Mouse (Mus musculus): ENCODE measurements at regions not wholly inside any gene's neighbourhood (a gene's known extent, or its start where the extent isn't known, plus 50 kb on each side); places are given as distances from the start of the nearest gene placed in this dataset.
A peak's percentile ranks its signal among the peaks of the same experiment; 100 is the strongest.

DNA sequence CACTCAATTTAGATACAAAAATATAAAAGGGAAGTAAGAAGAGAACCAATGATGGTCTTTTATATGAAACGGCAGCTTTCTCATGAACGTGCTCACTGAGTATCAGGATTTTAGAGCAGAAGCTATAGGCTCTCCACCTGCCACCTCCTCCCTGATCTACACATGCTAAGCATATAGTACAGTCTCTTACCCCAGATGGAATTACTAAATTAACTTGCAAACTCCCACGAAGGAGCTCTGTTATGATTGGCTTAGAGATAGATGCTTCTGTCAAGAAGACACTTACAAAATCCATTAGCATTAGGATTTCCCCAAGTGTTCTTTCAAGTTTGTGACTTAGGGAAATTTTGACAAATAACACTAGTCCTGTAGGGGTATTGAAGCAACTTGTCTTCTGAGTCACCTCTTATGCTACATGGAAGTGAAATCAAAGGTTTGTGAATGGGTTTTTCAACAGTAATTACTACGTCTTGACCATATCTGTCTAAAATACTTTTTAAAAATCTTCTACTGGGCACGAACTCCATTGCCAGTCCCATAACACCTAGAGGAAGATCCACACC lies 60.6 kb downstream of the Crygs start:
- no peak for DNase-seq (ENCODE audit: low read depth, low spot score)

DNA sequence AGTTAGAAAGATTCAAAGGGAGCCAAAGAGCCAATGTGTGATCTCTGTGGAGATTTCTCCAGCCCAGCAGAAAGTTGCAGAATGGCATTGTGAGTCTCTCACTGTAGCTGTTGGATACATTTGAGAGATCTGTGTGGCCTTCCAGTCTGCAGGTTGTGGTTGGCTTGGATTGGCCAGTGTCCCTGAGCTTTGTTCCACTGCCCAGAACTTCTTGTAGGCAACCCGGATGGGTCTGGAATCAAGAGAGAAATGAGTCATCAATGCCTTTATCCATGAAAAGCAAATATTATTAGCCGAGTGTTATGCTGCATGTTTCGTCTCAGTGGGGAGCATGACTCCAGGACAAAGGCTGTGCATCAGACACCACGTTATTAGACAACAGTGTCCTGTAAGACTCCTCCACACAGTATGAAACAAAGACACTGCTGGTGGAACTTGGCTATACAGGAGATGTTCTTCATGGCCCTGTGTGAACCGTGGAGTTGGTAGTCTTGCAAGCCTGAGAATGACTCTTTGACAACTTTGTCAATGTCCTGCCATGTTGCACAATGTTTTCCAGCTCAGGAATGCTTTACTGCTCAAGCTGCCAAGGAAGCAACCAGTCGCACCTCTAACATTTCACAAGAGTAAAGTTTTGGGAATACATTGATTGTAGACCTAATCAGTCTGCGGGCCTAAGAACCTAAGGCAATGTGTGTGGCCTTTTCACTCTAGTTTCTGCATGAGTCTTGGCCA lies 67.1 kb downstream of the Crygs start:
- no peak for DNase-seq (ENCODE audit: low read depth, low spot score)

DNA sequence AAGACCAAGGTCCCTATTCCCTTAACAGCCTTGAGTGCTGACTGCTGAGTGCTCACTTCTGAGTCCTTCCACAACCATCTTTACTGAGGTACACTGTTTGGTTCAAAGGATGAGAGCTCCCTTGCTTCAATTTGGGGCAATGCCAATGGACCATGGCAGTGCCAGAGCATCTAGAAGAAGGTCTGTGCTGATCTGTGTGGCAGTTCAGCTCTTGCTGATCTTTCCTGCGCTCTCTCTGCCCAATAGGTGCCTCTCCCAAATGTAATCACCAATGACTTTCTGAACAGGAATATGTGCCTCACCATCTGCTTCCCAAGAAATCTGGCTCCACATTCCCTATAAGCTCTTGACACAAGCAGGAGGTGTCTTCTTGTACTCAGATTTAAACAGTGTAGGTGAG lies 67.9 kb downstream of the Crygs start:
- no peak for DNase-seq (ENCODE audit: low read depth, low spot score)

DNA sequence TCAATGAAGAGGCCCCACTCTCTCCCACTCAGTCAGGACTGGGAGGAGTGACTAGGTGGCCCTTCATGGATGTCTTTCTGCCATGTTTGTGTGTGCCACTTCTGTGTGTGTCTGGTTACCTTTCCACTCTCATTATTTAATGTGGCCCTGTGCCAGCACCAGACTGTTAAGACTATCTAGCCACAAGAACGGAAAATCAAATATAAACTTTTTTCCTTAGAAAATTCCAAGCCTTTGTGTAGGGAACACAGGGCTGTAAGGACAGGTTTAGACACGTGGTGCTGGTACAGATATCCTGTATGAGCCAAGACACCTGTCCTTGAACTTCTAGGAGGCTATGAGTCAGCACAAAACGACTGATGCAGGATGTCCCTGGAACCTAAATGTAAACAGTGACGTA lies 69.9 kb downstream of the Crygs start:
- no peak for DNase-seq (ENCODE audit: low read depth, low spot score)

DNA sequence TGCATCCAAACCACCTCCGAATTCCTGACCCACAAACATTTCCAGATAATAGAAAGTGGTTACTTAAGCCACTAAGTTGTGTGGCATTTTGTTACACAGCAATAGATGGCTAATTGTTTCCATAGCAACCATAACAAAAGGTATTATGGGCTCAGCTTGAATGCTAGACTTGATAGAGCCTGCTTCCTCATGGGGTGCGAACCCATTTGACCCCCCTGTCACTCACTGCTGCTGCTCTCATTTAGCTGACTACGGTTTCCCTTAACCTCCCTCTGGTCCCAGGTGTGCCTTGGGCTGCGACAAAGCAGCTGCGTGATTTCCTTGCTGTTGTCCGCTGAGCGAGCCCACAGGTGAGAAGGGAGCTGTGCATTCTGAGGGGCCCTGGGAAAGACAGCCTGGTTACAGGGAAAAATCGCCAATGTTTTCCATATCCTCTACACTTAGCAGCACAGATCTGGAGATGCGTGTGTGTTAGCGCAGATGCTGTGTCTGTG lies 76.8 kb downstream of the Crygs start:
- DNase-seq (ENCODE audit: low read depth, low spot score), result no peak

DNA sequence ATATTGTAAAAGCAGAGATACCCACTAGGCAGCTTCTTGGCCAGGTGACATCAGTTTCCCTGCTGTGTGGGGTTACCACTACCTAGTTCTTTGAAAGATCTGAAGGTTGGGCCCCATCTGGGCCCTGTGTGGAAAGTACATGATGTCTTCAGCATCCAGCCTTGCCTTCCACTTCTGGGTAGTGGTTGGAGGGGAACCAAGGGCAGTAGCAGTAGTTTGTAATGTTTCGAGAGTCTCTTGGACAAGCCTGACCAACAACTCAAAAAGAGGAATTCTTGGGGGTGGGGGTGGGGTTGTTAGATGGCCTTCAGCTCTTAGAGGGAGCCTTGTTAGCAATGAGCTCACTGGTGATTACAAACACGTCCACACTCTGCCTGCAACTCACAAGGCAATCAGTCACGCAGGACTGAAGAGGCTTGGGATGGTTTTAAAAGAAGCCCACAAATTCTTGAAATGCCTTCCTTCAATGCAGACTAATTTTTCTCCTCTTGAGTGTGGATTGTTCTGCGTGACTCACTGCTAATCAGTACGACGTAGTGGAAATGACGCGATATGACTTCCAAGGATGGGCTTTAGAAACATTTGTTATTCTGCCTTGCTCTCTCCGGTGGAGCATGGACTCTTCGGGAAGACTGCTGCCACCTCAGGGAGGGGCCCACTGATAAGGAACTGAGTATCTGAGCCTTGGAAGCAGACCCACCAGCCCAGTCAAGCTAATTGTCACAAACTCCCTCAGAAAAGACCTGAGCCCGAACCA lies 76.9 kb upstream of the Dgkg start:
- no peak for DNase-seq (ENCODE audit: low read depth, low spot score)

DNA sequence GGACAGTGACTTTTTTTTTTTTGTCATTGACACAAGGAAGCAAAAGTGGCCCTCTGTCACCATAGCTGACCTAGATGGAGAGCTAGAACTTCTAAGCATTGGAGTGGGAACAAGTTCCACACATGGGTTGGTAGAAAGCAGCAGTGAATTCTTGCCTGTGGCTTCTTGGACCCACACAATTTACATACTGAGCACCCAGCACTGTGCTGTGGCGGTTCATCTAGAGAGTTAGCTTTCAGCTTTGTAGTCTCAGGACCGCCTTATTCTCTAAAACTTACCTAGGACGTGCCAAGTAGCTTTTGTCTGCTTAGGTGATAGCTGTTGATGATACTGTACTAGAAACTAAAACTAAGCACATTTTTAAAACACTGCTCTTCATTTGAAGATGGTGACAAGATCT lies 72.1 kb upstream of the Dgkg start:
- DNase-seq (ENCODE audit: low read depth, low spot score), result no peak

DNA sequence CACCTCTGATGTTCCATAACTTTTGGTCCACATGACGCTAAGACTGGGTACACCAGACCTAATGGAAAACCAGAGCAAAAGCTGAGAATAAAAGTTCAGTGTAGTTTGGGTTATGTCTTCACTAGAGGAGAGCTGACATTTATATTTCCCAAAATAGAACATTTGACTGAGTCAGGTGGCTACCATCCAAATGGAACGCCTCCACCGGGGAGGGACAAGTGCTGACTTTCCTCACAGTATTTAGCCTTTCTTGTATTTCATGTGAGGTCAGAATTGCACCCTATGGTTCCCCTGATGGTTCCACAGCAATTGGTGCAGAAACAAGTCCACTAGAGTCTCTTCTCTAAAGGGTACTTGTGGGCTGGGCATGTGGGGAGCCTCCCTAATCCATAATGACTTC lies 68.2 kb upstream of the Dgkg start:
- no peak for DNase-seq (ENCODE audit: low read depth, low spot score)

DNA sequence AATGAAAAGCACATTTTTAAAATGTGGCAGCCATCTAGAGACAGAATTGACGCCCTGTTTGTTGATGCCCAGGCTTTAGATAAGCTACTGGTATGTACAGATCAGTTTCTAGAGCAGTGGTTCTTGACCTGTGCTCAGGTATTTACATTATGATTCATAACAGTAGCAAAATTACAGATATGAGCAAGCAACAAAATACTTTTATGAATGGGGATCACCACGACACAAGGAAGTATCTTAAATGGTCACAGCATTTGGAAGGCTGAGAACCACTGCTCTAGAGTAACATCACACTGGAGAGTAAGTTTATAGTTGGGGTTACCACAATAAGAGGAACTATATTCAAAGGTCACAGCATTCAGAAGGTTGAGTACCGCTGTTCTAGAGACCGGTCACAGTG lies 66.3 kb upstream of the Dgkg start:
- DNase-seq (ENCODE audit: low read depth, low spot score), result no peak

DNA sequence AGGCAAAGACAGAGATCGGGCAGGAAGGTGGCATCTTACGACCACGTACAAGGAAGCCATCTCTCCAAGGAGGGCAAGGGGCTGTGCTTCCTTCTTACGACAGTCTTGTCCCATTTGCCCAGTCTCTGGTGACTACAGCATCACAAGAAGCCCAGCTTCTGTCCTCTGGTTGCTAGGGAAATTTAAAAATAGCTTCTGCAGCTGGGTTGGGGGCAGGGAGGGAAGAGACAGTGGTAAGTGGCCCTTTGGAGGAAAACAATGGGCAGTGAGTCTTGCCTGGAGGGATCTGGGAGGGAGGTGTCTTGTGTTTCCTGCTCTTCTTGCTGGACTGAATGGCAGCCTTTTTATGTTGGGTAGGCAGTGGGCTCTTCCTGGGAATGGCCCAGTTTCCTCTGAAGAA lies 62.8 kb upstream of the Dgkg start:
- no peak for DNase-seq (ENCODE audit: low read depth, low spot score)

DNA sequence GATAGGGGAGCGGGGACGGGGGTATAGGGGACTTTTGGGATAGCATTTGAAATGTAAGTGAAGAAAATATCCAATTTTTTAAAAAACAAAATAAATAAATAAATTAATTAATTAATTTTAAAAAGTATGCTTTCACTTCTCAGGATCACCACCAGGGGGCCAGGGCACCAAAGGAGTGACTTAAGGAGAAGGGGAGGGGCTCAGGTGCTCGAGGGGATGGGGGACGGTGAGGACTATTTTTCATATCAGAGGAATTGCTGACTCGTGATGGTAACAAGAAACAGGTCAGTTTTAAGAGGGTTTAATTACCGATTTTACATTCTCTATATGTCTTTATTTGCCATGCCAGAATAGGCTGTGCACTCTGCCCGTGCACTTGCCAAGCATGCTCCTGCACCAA lies 62.3 kb upstream of the Dgkg start:
- DNase-seq (ENCODE audit: low read depth, low spot score), result peak; percentile 14

DNA sequence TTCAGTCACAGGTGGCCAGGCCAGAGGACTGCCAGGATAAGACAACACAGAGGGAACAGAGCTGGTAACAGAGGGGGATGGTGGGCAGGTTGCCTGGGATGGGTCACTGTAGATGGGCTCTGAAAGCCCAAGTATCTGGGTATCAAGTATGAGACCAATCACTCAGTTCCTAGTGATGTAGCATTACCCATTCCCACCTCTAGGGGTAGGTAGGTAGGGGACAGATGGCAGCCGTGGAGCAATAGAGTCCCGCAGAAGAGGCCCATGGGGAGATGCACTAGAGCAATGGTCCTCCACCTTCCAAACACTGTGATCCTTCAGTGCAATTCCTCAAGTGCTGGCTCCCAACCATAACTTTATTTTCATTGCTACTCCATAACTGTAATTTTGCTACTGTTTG lies 60.4 kb upstream of the Dgkg start:
- DNase-seq (ENCODE audit: low read depth, low spot score), result peak; percentile 14

DNA sequence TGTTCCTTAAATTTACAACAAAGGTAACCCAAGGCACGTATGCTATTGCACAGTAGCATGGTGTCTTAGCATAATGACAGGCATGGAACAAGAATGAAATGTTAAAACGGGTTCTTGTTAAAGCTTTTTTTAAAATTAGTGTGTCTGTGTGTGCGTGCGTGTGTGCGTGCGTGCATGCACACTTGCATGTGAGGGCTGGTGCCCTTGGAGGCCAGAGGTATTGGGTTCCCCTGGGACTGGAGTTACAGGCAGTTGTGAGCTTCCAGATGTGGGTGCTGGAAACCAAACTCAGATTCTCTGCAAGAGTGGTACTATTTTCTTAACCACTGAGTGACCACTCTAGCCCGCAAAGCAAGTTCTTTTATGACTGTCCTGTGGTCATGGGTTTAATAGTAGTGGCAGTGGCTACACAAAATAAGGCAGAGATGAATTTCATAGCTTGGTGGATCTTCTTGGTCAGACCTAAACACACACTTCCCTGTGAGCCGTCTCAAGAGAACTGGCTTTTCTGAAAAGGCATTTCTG lies 59.3 kb upstream of the Dgkg start:
- DNase-seq (ENCODE audit: low read depth, low spot score), result no peak

DNA sequence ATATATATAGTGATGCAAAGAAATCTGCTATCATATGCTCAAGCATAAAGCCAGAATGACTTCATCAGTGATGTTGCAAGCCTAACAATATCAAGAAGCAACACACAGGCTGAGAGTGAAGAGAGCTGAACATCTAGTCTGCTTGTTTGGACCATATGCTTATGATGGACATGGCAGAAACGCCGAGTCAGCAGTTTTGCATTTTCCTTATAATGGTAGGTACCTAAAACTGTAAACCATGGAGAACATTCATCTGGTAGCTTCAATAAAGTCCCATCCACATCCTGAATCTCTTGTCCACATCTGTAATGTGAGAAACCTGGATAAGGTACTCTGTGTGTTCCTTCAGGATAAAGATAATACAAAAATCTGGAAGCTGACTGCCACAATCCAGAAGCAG lies 57.3 kb upstream of the Dgkg start:
- no peak for DNase-seq (ENCODE audit: low read depth, low spot score)

DNA sequence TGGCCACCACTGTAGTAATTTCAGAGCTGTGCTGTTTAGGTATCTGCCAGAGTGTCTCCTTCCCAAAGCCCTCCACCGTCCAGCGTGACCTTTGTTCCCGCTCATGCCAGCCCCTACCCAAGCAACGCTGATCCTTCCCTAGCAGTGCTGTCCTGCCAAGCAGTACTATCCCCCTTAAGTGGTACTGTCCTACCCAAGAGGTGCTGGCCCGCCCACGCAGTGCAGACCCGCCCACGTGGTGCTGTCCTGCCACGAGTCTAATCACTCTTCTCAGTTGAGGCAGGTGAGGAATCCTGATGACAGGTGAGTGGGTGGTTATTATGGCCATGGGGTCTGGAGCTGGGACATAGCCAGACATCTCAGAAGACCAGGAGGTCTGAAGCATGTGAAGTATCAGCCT lies 51.7 kb upstream of the Dgkg start:
- no peak for DNase-seq (ENCODE audit: low read depth, low spot score)
